Mouse (Mus musculus) thymus, postnatal 14 days (tissue): ENCODE measurements around the gene Foxj1.
"Not testable (repeated sequence)": the region's sequence is repeated elsewhere in the genome, so short reads cannot be mapped to it uniquely, and the experiment has no call there.

Experiments used
- DNase-seq: peaks from one replicate; pipeline ENCODE4 v3.0.0; 2021

The Foxj1 gene

GRCm38 (mm10) chr11:116335244-116336036 is at the start of gene Foxj1:
TSS of gene Foxj1 (minus strand) at chr11:116335399.
- peak; percentile 98 for DNase-seq

GRCm38 (mm10) chr11:116384171-116384570 is 49.0 kb upstream of the Foxj1 start:
- DNase-seq: no peak

- not testable (repeated sequence) for DNase-seq
These were observed 47.9 kb upstream of the Foxj1 start for GRCm38 (mm10) chr11:116383070-116383469.

- no peak for DNase-seq
These were observed 45.6 kb upstream of the Foxj1 start for GRCm38 (mm10) chr11:116380767-116381166.

GRCm38 (mm10) chr11:116379530-116379929 is 44.3 kb upstream of the Foxj1 start:
- DNase-seq: no peak

GRCm38 (mm10) chr11:116376945-116377661 is 41.9 kb upstream of the Foxj1 start:
- DNase-seq: peak; percentile 66

- DNase-seq: no peak
These were observed 36.8 kb upstream of the Foxj1 start for GRCm38 (mm10) chr11:116371894-116372450.

- DNase-seq: peak; percentile 61
These were observed 34.4 kb upstream of the Foxj1 start for GRCm38 (mm10) chr11:116369633-116370032.

GRCm38 (mm10) chr11:116369051-116369450 is 33.9 kb upstream of the Foxj1 start:
- DNase-seq: peak; percentile 40

- peak; percentile 97 for DNase-seq
These were observed 32.9 kb upstream of the Foxj1 start for GRCm38 (mm10) chr11:116368116-116368515.

- no peak for DNase-seq
These were observed 31.4 kb upstream of the Foxj1 start for GRCm38 (mm10) chr11:116366647-116367046.

- DNase-seq: no peak
These were observed 30.9 kb upstream of the Foxj1 start for GRCm38 (mm10) chr11:116366124-116366523.

- DNase-seq: no peak
These were observed 30.2 kb upstream of the Foxj1 start for GRCm38 (mm10) chr11:116365432-116365831.

- peak; percentile 70 for DNase-seq
These were observed 26.8 kb upstream of the Foxj1 start for GRCm38 (mm10) chr11:116362015-116362414.

GRCm38 (mm10) chr11:116360915-116361314 is 25.7 kb upstream of the Foxj1 start:
- DNase-seq: not testable (repeated sequence)

- DNase-seq: peak; percentile 56
These were observed 24.5 kb upstream of the Foxj1 start for GRCm38 (mm10) chr11:116359652-116360051.

- DNase-seq: peak; percentile 77
These were observed 23.9 kb upstream of the Foxj1 start for GRCm38 (mm10) chr11:116358926-116359637.

- peak; percentile 79 for DNase-seq
These were observed 19.3 kb upstream of the Foxj1 start for GRCm38 (mm10) chr11:116354521-116354920.

- no peak for DNase-seq
These were observed 18.3 kb upstream of the Foxj1 start for GRCm38 (mm10) chr11:116353535-116353934.

- no peak for DNase-seq
These were observed 16.1 kb upstream of the Foxj1 start for GRCm38 (mm10) chr11:116351294-116351693.

- DNase-seq: no peak
These were observed 12.8 kb upstream of the Foxj1 start for GRCm38 (mm10) chr11:116347955-116348354.

GRCm38 (mm10) chr11:116347012-116347411 is 11.8 kb upstream of the Foxj1 start:
- no peak for DNase-seq
